Mouse (Mus musculus) urinary bladder, postnatal 36 days (tissue): ENCODE measurements around the gene Atp6v1c2.
A peak's percentile ranks its signal among the peaks of the same experiment; 100 is the strongest.

ENCODE experiments used
- DNase-seq, 2 experiments: peaks; one replicate each; pipeline ENCODE4 v3.0.0; 2022; ENCODE audit warnings: low spot score in 2 of 2, mixed read lengths in 1 of 2

Atp6v1c2 gene

DNA sequence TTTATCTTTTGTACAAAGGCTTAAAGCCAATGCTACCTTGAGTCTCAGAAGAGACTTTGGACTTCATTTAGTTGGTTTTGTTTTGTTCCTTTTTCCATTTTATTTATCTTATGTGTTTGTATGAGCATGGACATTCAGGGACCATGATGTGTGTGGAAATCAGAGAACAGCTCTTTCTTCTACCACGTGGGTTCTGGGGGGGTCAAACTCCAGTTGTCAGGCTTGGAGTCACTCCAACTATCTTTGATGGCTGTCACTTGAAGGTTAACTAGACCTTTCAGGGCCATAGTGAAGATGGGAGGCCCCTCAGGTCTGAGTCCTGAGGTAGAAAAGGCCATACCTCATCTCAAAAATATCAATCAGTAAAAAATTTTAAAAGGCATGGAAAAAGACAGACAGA is 4.3 kb upstream of the Atp6v1c2 start:
- no peak for DNase-seq

DNA sequence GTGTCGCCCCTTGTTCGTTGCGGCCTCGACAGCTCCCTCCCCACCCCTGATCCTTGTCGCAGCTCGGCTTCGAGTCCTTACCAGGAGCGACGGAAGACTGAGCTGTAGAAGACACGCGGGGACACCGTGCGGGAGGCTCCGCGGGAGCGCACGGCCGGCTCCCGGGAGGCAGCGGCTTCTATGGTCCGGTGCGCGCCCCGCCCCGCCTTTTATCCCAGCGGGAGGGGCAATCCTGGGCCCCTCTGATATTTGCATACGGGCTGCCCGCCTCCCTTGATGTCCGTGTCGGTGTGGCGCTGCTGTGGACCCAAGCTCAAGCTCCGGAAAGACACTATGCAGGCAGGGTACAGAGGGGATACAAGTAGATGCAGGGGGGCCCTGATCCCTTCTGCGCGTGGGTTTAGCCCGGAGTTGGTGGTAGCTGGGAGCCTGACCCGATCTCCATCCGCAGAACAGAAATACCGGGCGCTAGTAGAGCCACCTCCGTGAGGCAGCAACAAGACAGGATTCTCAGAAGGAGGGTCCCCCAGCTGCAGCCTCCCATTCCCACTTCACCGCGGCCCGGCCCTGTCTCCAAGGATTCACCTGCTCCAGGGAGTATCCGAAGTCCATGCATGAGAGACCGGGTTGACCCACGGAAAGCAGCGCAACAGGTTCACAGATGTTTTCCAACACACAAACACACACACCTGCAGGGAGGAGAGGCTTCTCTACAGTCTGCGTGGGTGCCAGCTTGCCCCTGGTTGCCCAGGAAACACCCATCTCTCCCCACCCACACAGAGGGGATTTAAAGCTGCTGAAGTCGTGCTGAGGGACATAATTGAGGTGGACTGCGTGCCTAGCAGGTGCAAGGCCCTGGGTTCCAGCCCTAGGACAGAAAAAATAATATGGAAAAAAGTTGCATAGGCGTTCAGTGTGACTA is 4.3 kb downstream of the Atp6v1c2 start:
- DNase-seq: peak; percentile 2 to 6

DNA sequence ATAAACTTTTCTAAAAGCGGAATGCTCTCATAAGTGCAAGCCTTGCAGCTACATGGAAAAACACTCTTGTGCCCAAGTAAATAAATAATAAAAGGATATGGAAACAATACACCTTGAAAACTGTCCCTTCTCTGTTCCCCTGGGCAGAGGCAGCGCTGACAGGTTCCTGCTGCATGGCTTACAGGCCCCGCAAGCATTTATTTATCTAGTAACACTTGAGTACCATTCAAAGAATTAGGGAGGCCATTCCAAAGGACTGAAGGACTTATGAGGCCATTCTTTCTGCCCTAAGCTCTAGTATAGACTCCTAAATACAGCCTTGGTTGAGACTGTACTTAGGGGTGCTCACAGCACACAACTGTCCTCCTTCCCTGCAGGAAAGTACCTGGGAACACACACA is 10.7 kb downstream of the Atp6v1c2 start:
- no peak for DNase-seq

DNA sequence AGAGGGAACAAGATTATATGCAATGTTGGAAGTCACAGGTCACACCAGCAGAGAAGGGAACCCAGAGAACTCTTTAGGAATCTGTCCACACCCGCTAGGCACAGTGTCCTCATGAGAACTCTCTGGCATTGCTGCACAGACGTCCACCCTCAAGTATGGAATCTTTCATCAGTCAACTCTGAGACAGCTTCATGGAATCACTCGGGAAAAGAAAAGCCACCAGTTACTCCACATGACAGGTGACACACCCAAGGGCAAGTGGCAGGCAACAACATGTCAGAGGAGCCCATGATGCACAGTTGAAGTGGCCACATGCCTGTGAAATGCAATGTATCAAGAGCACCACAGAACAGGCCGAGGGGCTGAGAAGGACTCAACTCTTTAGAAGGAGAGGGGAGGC is 11.2 kb downstream of the Atp6v1c2 start:
- DNase-seq: no peak

DNA sequence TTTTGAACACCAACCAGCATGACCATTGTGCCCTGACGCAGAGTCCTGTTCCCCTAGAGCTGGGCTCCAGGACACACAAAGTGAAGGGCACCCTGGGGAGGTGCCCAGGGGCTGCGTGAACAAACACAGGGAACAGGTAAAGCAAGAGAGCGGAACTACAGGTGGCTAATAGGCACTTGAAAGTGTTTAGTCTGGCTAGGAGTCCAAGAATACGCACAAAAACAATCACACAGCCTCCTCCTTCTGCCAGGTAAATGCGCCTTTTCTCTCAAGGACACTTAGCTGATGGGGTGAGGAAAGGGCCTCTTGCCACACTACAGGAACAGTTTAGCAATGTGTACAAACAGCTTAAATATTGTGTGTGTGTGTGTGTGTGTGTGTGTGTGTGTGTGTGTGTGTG is 13.1 kb downstream of the Atp6v1c2 start:
- no peak for DNase-seq

DNA sequence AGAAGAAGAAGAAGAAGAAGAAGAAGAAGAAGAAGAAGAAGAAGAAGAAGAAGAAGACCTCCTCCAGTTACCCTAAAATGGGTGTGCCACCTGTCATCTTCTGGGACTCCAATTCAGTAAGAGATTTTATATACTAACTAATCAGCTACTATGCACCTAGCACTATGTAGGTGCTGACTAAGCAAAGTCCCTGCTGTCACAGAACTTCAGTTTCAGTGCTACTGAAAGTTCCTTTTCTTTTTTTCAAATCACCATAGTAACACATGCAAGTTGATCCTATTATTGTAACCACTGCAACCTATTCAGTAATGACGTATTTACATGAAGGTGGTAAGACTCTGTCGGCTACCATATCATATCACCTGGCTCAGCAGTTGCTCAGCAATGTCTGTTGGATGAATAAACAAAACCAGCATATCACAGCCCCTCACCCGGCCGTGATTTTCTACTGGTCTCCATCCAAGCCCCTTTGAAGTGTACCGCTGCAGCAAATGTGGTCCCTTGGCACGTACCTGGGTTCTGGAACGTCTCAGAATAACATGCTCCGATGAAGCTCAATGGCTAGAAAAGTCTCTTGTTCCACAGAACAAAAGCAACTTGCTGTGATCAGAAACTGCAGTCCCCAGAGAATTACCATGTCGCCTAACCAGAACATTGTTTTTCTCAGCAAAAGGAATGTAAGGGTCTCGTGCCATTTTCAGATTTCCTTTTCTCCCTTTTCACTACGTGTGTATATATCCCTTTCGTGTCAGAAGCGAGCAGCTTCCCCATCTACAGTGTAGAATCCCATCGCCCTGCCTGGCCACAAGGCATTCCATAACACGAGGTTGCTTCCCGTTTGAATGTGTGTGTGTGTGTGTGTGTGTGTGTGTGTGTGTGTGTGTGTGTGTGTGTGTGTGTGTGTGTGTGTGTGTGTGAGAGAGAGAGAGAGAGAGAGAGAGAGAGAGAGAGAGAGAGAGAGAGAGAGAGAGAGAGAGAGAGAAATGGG is 18.0 kb downstream of the Atp6v1c2 start:
- DNase-seq: no peak

DNA sequence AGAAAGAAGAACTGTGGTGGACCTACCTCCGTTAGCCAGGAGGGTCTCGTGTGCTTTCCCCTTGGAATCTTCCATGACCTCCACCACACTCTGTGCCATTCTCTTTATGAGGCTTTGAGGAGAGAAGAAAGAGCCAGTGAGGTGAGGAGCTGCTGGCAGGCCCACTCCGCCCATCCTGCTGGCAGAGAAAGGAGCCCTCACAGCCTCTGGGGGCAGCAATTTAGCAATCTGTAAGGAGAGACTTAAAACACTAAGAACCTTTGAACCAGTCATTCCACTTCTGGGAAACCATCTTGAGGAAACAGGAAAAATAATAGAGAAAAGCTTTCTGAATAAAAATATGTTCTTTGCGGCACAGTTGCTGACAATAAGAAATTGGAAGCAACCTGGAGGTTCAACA is 20.9 kb downstream of the Atp6v1c2 start:
- peak in 1 of 2 experiments; percentile 11 for DNase-seq

DNA sequence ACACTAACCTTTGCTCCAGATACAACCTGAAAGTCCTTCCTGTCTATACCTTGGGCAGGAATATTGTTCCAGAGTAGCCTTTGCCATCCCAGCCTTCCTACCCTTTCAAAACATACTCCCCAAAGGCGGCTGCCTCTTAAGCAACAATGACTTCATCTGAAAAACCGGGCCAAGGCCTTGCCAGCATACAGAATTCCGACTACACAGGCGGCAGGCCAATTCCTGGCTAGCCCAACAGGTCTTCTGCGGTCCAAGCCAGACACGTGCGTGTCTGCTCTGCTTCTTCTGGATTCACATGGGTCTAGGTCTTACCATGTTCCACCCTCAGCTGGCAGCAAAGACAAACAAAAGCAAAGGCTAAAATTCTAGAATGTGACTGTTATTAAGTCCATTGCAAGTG is 23.7 kb downstream of the Atp6v1c2 start:
- peak in 1 of 2 experiments; percentile 75 for DNase-seq

DNA sequence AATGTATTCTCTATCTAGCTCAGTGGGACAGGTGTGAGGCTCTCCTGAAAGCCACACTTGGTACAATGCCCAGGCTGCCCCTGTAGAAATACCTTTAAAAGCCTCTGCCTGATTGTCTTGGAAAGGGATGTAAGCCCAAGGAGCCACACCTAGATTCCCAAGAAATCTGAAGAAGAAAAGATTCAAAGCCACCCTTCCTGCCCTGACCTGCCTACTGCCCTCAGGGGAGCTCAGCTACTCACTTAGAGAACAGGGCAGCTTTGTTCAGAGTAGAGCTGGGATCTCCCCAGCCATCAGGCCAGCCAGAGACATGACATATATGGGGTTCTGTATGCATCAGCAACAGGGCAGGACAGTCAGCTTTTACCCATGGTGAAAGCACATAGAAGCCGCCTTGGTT is 29.3 kb downstream of the Atp6v1c2 start:
- DNase-seq: no peak

DNA sequence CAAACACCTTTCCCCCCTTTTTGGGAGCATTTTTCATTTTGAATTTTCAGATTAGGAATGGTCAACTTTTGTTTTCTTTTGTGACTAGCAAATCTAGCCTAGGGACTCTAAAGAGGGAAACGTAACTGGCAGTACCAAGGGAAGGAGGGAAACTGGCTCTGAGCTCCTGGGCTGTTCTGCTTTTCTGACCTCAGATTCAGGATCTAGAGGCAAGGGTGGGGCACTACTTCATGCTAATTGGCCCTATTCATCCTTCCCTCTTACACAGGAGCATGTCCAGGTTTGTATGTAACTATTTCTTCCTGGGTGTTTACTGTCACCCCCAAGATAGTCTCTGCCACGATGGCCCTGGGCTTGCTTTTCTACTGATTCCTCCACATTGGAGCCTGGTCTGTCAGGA is 32.3 kb downstream of the Atp6v1c2 start:
- no peak for DNase-seq

DNA sequence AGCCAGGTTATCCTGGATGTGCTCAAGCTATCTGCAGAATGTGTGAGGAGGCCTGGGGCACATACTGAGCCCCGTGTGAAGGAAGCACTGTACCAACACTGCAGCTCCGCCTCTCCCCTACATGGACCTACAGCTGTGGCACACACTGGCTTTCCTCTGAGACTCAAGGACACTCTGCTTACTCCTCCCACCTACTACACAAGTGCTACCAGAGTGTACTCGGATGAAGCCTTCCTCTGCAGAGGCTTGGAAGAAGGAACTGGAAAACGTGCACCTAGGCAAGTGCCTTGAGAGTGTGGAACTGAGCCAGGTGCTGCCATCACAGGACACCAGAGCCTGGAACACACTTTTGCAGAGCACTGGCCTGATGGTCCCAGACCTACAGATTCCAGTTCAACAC is 38.6 kb downstream of the Atp6v1c2 start:
- no peak for DNase-seq

DNA sequence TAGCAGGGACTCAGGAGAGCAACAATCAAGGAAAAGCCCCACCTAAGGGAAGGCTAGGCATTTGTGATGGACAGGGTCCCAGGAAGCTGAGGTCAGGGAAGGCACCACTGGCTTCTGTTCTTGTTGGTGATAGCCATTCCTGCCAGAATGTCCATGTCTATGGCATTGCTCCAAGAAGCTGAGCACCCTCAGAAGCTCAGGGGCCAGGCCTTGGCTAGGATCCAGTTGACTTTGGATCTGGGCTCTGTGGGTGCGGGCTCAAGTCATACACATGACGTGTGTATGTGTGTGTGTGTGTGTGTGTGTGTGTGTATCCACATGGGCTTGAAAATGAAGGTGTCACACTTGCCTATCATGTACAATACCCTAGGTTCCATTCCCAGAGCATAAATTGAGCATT is 39.2 kb downstream of the Atp6v1c2 start:
- DNase-seq: no peak

DNA sequence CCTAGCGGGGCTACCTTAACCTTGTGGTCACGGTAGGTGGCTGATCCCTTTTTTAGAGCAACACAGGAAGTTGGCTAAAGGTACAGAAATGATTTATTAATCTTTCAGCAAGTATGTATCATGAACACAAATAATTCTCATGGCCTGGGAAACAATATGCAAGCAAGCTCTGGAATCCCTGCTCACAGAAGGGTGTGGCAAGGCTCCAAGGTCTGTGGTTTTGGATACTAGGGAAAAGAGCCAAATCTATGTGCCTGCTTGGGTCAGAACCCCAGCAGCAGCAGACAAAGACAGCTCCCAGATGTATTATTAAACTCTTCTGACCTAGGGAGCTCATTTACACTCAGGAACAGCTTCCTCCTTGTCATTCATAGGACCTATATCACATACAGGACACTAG is 40.1 kb downstream of the Atp6v1c2 start:
- DNase-seq: no peak

DNA sequence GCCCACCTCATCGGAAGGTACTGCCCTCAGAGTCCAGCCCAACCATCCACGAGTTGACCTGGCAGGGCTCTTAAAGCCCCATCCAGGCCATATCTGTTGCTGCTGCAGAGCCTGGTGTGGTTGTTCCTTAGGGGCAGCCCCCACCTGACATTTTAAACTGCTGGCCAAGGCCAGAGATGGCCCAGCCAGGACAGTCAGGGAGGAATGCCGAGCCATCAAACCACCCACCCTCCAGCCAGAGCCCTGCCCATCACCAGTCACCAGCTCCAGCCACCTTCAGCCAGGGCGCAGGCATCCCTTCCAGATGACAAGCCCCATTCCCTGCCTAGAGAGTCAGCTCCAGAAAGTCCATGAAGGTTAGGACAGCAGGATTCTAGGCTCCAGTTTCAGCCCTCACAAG is 40.7 kb downstream of the Atp6v1c2 start:
- DNase-seq: no peak

DNA sequence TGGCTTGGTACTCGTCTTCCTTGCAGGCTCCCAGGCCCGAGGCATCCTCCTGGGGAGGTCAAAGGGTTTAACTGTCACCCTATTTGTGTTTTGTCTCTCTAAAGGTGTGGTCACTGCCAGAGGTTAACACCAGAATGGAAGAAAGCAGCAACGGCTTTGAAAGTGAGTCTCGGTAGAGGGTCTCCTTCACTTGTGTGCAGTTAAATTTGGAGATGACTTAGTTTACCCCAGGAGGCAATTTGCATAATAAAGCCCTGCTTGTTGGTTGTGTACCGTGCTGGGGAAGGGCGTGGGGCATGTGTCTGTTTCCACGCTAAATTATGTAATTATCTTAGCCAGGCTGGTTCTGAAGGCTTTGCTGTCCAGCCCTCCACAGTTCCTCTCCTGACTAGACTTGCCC is 55.3 kb downstream of the Atp6v1c2 start:
- no peak for DNase-seq

DNA sequence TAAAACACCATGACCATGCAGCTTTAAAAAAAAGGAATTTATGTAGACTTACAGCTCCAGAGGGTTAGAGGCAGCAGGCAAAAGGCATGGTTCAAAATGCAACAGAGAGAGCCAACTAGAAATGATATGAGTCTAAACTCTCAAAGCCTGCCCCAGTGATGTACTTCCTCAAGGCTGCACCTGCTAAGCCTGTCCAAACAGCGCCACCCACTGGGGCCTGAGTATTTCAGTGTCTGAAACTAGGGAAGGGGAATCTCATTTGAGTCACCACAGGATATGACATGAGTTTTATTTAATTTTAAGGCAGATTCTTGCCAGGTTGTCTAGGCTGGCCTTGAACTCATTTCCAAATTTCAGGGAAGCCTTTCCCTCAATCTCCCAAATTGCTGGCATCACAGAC is 57.9 kb downstream of the Atp6v1c2 start:
- DNase-seq: no peak

DNA sequence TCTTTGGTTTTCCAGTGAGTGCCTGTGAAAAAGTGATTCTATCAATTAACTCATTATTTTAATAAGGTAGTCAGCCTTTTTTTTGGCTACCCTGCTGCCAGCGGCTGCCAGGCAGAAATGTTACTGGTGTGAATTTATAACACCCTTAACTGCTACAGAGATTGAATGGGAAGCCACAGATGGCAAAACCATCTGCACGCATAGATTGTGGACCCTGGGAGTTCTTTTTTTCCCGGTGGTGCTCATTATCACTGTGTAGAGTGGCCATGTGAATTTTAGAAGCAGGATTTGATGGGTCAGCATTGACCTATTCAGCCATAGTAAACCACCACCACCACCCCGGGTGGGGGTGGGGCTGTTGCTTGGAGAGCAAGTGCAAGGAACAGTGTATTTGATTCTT is 61.8 kb downstream of the Atp6v1c2 start:
- DNase-seq: no peak

DNA sequence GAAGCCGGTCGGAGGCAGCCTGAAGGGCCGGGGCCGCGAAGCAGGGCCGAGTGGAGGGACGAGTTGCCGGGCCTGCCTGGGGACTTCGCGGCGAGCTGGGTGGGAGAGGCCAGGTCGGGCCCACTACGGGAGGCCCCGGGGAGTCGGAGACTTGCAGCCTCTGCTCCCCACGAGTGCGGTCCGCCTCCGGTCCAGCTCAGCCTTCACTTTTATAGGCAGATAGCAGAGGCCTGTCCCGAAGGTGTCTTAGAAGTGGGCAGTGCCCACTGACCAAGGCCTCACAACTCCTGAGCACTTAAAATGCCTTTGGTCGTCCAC is 62.5 kb downstream of the Atp6v1c2 start:
- no peak for DNase-seq

DNA sequence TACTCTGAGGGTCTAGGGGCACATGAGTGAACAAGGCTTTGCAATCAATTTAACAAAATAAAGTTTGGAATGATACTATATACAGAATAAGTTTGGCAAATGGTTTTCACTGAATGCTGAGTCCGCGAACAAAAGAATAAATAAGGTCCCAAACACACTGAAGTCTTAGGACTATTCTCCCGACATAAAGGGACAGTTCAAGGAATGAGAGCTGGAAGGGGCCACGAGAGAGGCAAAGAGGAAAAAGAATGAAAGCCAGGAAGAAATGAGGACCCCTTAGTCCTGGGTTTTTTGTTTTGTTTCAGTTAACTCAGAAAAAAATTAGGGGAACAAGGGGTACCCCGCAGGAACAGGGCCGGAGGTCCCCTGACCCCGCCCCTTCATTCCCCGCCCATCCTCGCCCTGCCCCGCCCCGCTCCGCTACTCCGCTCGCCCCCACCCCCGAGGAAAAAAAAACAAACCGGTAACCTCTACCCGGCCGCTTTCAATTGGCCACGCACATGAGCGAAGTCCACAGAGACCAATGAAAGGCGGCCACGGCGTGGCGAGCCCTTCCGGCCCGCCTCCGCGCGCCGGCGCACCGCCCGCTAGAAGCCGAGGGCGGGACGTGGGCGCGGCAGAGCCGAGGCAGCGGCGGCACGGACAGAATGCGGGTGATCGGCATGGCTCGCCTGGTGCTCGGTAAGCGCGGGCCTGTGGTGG is 63.0 kb downstream of the Atp6v1c2 start, which contains the start of gene Pdia6:
Gene Pdia6 (plus strand): TSS at position 575 of the 702 bp plus-strand sequence.
- DNase-seq: peak; percentile 86 to 90

DNA sequence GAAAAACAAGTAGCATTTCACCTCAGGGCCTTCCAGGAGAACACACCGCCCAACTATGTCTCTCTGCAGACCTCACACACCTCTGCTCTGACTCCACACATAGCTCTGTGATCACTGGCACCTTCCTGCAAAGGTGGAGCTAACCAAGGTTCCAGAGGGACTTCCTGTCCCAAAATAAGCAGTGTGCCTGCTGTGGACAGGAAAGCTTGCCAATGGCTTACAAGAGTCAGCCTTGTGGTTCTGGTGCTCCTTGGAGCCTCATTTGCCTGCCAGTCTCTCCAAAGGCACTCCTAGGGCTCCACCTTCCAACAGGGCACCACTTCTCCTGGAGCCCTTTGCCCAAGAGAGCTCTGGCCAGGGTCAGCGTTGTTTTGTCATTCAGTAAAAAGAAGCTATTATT is 64.3 kb downstream of the Atp6v1c2 start:
- no peak for DNase-seq

DNA sequence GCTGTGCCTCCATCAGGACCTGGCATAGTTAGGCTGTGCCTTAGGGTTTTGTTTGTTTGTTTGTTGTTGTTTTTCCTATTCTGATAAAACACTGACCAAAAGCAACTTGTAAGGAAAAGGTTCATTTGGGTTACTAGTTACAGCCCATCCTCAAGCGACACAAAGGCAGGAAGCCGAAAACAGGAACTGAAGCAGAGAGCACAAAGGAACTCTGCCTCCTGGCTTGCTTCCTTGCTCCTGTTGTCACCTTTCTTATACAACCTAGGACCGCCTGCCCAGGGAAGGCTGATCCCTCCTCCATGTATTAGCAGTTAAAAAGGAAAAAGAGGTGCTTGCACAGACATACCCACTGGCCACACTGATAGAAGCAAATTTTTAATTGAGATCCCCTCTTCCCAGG is 65.3 kb downstream of the Atp6v1c2 start:
- no peak for DNase-seq

DNA sequence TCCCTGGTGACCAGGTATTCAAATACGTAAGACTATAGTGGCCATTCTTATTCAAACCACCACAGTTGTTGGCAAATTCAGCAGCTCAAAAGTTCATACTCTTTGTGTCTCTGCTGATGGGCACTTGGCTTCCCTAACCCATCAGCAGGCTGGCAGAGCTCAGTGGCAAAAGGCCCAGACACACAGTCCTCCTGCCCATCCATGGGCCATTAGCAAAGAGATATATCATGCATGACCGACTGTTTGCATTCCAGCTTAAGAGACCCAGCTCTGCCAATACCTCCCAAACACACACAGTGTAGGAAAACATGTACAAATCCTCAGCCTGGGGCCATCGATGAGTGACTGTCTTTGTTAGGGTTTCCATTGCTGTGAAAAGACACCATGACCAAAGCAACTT is 68.2 kb downstream of the Atp6v1c2 start:
- DNase-seq: no peak
